Mouse (Mus musculus) cerebellum, postnatal 4 days (tissue): ENCODE measurements around the gene Mylk3.

ENCODE experiments used
- DNase-seq, 2 experiments: peaks; one replicate each; pipeline ENCODE4 v3.0.0; 2022; ENCODE audit warnings: low spot score in 2 of 2, mixed read lengths in 1 of 2

Gene Mylk3

GRCm38 (mm10) chr8:85386205-85386604, at the start of gene Mylk3:
Gene Mylk3, minus strand, starts transcription at chr8:85386345.
- peak in 1 of 2 experiments; percentile 23 for DNase-seq

GRCm38 (mm10) chr8:85435736-85436135, 49.6 kb upstream of the Mylk3 start:
- no peak for DNase-seq

GRCm38 (mm10) chr8:85434817-85435216, 48.7 kb upstream of the Mylk3 start:
- DNase-seq, result no peak

GRCm38 (mm10) chr8:85433017-85433393, 46.9 kb upstream of the Mylk3 start:
- DNase-seq, result no peak

GRCm38 (mm10) chr8:85432168-85433016, 46.2 kb upstream of the Mylk3 start, which contains the start of gene 4921524J17Rik:
Gene 4921524J17Rik, minus strand, starts transcription at chr8:85432833.
- peak; percentile 95 to 97 for DNase-seq

- no peak for DNase-seq
These were observed 45.4 kb upstream of the Mylk3 start for GRCm38 (mm10) chr8:85431281-85432167.

GRCm38 (mm10) chr8:85430801-85431200, 44.7 kb upstream of the Mylk3 start:
- no peak for DNase-seq

GRCm38 (mm10) chr8:85429219-85429618, 43.1 kb upstream of the Mylk3 start:
- no peak for DNase-seq

GRCm38 (mm10) chr8:85427026-85427425, 40.9 kb upstream of the Mylk3 start:
- DNase-seq, result no peak

- DNase-seq, result no peak
These were observed 35.2 kb upstream of the Mylk3 start for GRCm38 (mm10) chr8:85421329-85421728.

GRCm38 (mm10) chr8:85408526-85408925, 22.4 kb upstream of the Mylk3 start:
- DNase-seq, result no peak

GRCm38 (mm10) chr8:85408053-85408505, 21.9 kb upstream of the Mylk3 start:
- DNase-seq, result no peak

GRCm38 (mm10) chr8:85405961-85406360, 19.8 kb upstream of the Mylk3 start:
- DNase-seq, result no peak

GRCm38 (mm10) chr8:85405418-85405817, 19.3 kb upstream of the Mylk3 start:
- DNase-seq, result no peak

GRCm38 (mm10) chr8:85398548-85398947, 12.4 kb upstream of the Mylk3 start:
- no peak for DNase-seq

- peak in 1 of 2 experiments; percentile 11 for DNase-seq
These were observed 11.4 kb upstream of the Mylk3 start for GRCm38 (mm10) chr8:85397508-85397907.

- DNase-seq, result no peak
These were observed 10.4 kb upstream of the Mylk3 start for GRCm38 (mm10) chr8:85396432-85397079.

GRCm38 (mm10) chr8:85395681-85396431, 9.7 kb upstream of the Mylk3 start:
- DNase-seq, result no peak

- no peak for DNase-seq
These were observed 8.9 kb upstream of the Mylk3 start for GRCm38 (mm10) chr8:85395017-85395416.

- no peak for DNase-seq
These were observed 7.1 kb upstream of the Mylk3 start for GRCm38 (mm10) chr8:85393199-85393598.

- no peak for DNase-seq
These were observed 5.3 kb upstream of the Mylk3 start for GRCm38 (mm10) chr8:85391438-85391837.
